Mouse (Mus musculus): ENCODE results near the gene Wnt5b.

DNA sequence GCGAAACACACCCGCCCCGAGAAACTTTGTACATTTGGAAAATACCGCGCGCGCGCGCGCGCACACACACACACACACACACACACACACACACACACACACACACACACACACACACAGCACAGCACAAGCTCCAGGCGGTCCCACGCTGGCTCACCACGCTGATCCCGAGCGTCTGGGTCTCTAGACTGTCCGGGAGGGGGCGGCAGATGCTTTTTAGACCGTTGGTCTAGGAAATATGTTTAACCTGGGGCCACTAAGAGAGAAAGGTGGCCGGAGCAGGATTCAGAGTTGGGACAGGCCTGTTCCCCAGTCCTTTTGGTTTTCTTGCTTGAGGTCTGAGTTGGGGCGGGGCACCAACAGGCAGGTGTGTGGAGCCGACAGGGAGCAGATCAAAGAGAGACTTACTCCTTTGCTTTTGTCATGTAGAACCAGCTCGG lies 95.1 kb downstream of the Wnt5b start:
- TF ChIP-seq TAL1 (IDR thresholded peaks at IDR 0.05; ENCODE audit: low read length) (no peak), GATA1 (IDR thresholded peaks at IDR 0.05; ENCODE audit: low read length) (no peak)
